Comparison of ENCODE assay signal across 15 mouse cellular contexts in the genomic region with DNA sequence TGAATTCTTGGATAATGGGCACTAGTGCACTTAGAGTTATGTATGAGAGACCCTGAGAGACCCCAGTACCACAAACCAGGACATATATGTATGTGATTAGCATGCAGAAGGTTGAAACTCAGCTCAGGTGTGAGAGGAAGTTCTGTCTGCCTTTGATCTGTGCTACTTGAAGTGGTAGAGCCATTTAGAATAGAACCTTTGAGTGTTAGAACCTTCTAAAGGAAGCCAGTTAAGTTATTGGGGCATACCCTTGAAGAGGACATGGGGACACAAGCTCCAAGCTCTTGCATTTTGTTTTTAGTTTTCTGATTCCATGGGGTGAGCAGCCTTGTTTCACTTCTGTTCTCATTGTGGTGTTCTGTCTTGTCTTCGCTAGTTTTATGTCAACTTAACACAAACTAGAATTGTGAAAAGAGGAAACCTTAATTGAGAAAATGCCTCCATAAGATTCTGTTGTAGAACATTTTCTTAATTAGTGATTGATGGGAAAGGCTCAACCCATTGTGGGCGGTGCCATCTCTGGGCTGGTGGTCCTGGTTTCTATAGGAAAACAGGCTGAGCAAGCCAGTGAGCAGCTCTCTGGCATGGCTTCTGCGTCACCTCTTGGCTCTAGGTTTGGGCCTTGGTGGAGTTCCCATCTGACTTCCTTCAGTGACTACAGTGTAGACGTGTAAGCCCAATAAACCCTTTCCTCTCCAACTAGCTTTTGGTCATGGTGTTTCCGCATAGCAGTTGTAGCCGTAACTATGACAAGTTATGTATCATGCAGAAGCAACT. TPM values are rescaled to one million over a fixed set of nuclear protein-coding genes. Genes with fewer than 3 reads are reported as not detected.
DNase-seq lines count a peak whose midpoint lies in the region; ATAC-seq and TF ChIP-seq lines count a peak whose summit lies in the region.
"Had no signal": no experiment of that assay in that cellular context is flagged by ENCODE, and none has a peak within 500 bp of the region (broad histone marks: within the 10 kb centered on the region; RNA-seq: fewer than 3 reads in every experiment).

No protein-coding gene starts in this region.

- TF ChIP-seq EP300 in heart, adult 2 months (IDR thresholded peaks at IDR 0.05; ENCODE audit: insufficient read depth, low read depth, low read length): no peak
- TF ChIP-seq EP300 in liver, postnatal 0 days (IDR thresholded peaks at IDR 0.05; ENCODE audit: low read depth): no peak

- no peak overlapping the region for H3K4me2 ChIP-seq in heart, embryonic 16.5 days (ENCODE audit: low read depth, low read length)
- H3K4me2 ChIP-seq in liver, postnatal 0 days (ENCODE audit: low read depth, low read length): no peak overlapping the region
- H3K4me2 ChIP-seq: embryonic facial prominence, embryonic 13.5 days; heart, embryonic 11.5 days; liver, embryonic 11.5 days; midbrain, embryonic 11.5 days had no signal

- peaks cover 11% of the 10 kb centered on the region for H3K79me2 ChIP-seq in heart, adult 2 months (replicated peaks; ENCODE audit: control insufficient read depth, insufficient read depth, low read length)

- intact Hi-C loops in heart, adult 2 months (cut with DNase I): loop anchor here (5.0 kb wide), 1 partner anchor 54 kb away; no protein-coding TSS in a partner anchor

- no peak for TF ChIP-seq CTCF in heart, adult 2 months (IDR thresholded peaks at IDR 0.05)
- no peak for TF ChIP-seq CTCF in liver, postnatal 0 days (IDR thresholded peaks at IDR 0.05; ENCODE audit: low read depth)

- DNase-seq in heart, adult 2 months: no peak
- DNase-seq in liver, postnatal 0 days: no peak
- no peak for DNase-seq in liver
- DNase-seq in T-cell, adult 2 months (ENCODE audit: low spot score): peak; percentile 47
- no peak for DNase-seq in urinary bladder, postnatal 10 days (ENCODE audit: low spot score)
- DNase-seq: cerebellum, adult 11 months; cerebellum, postnatal 36 days had no signal

- peak overlapping the region; percentile 0; the same call in 1 of the 2 replicates for H3K27ac ChIP-seq in heart, embryonic 16.5 days (ENCODE audit: low read length)
- no peak overlapping the region for H3K27ac ChIP-seq in heart, adult 2 months
- peak overlapping the region; percentile 34; the same call in 1 of the 2 replicates for H3K27ac ChIP-seq in liver, postnatal 0 days (ENCODE audit: low read depth)
- H3K27ac ChIP-seq: embryonic facial prominence, embryonic 13.5 days had no signal

- 85% methylated on average over 6 of the region's 6 CpGs for WGBS in heart, embryonic 16.5 days
- 69% methylated on average over 6 of the region's 6 CpGs for WGBS in heart, adult 2 months
- WGBS in liver, postnatal 0 days (ENCODE audit: insufficient replicate concordance): 78% methylated on average over 6 of the region's 6 CpGs

- no peaks in the 10 kb centered on the region for H3K9me3 ChIP-seq in heart, embryonic 16.5 days (replicated peaks; ENCODE audit: control insufficient read depth, low read length)
- H3K9me3 ChIP-seq in liver, postnatal 0 days (ENCODE audit: low read length): no peaks in the 10 kb centered on the region
- H3K9me3 ChIP-seq: embryonic facial prominence, embryonic 13.5 days had no signal

- H3K27me3 ChIP-seq in heart, embryonic 16.5 days (ENCODE audit: control insufficient read depth, insufficient read depth, low read length): no peaks in the 10 kb centered on the region
- H3K27me3 ChIP-seq in heart, adult 2 months (ENCODE audit: control insufficient read depth, insufficient read depth, low read length): no peaks in the 10 kb centered on the region
- H3K27me3 ChIP-seq in liver, postnatal 0 days (ENCODE audit: insufficient read depth, low read length): no peaks in the 10 kb centered on the region
- H3K27me3 ChIP-seq: embryonic facial prominence, embryonic 13.5 days; Patski had no signal

- H3K9ac ChIP-seq in heart, embryonic 16.5 days (ENCODE audit: low read length): no peak overlapping the region
- H3K9ac ChIP-seq in heart, adult 2 months (ENCODE audit: low read depth, low read length): no peak overlapping the region
- H3K9ac ChIP-seq in liver, postnatal 0 days (replicated peaks): no peak overlapping the region
- H3K9ac ChIP-seq: embryonic facial prominence, embryonic 13.5 days had no signal

- TF ChIP-seq POLR2A in heart, adult 2 months (IDR thresholded peaks at IDR 0.05; ENCODE audit: insufficient read depth, low read depth, low read length): no peak

- H3K4me1 ChIP-seq in heart, embryonic 16.5 days (ENCODE audit: control insufficient read depth, insufficient read depth, low read length): peaks cover 30% of the 10 kb centered on the region
- H3K4me1 ChIP-seq in heart, adult 2 months (ENCODE audit: control insufficient read depth, insufficient read depth, low read length): peaks cover 14% of the 10 kb centered on the region
- peaks cover 33% of the 10 kb centered on the region for H3K4me1 ChIP-seq in liver, postnatal 0 days (ENCODE audit: insufficient read depth)

- no peak for ATAC-seq in heart, embryonic 16.5 days (replicated peaks; ENCODE audit: extremely low read depth, insufficient read depth, low FRiP score)
- ATAC-seq in liver, postnatal 0 days: no peak
- ATAC-seq in inflammation-experienced regulatory T-cells, adult 6 months: peak; percentile 49
- ATAC-seq: intestine, embryonic 16.5 days; Patski had no signal

- no peak overlapping the region for H3K4me3 ChIP-seq in heart, embryonic 16.5 days (ENCODE audit: low read length)
- no peak overlapping the region for H3K4me3 ChIP-seq in heart, adult 2 months
- H3K4me3 ChIP-seq in liver, postnatal 0 days (ENCODE audit: low read depth, low read length): no peak overlapping the region
- H3K4me3 ChIP-seq: embryonic facial prominence, embryonic 13.5 days had no signal

- no peaks in the 10 kb centered on the region for H3K36me3 ChIP-seq in heart, embryonic 16.5 days (ENCODE audit: control insufficient read depth, insufficient read depth)
- H3K36me3 ChIP-seq in heart, adult 2 months (ENCODE audit: control insufficient read depth, insufficient read depth, low read length): peaks cover 13% of the 10 kb centered on the region
- no peaks in the 10 kb centered on the region for H3K36me3 ChIP-seq in liver, postnatal 0 days (replicated peaks; ENCODE audit: insufficient read depth, low read length)
- H3K36me3 ChIP-seq: embryonic facial prominence, embryonic 13.5 days had no signal

RNA-seq across cellular contexts. Expression of a gene that starts 57.0 kb away (rescaled TPM):
- polyA plus RNA-seq in heart, embryonic 16.5 days (2015; fragmentation: Nextera tagmentation; extraction: Ambion mirVana): 27.6 and 31.2 TPM in 2 replicates
- total RNA-seq in heart, adult 2 months (2021): 10 to 100 TPM; 11.9 to 15.3 TPM
- 11.7 and 12.9 TPM in 2 replicates for polyA plus RNA-seq in heart, adult 2 months (2012; rRNA removed)
- polyA plus RNA-seq in liver, postnatal 0 days (2015; fragmentation: Nextera tagmentation; extraction: Ambion mirVana): 5.4 and 6.0 TPM in 2 replicates
- 10 to 100 TPM; 14.9 to 24.1 (median 18.7) TPM for polyA plus RNA-seq in inflammation-experienced regulatory T-cells, adult 6 months (2017; shearing (Covaris generic))
